Comparison of ENCODE assay signal across 8 mouse cellular contexts in the genomic region with DNA sequence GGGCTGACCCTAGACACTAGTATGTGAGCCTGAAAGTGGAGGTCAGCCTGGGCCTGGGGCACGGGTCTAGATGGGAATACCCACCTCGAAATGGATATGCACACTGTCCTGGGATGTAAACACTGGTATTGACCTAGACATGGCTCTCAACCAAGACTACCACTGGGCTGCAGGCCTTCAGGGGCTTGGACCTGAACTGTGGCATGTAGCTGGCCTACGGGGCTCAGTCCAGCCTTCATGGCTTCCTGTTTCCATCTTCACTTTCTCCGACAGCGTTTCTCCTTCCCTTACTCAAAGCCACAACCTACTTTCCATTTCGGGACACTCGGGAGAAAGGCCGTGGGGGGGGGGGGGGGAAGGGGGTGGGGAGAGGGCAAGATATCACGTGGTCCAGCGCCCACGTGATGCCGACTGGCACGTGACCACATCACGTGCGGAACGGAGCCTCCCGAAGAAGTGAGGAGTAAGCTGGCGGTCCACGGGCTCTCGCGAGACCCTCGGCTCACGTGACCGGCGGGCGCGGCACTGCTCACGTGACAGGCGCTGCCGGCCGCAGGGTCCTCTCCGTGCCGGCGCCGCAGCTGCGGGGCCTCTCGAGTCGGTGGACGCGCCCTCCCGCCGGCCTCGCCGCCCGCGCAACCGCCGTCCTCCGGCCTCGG. TPM values are rescaled to one million over a fixed set of nuclear protein-coding genes. Genes with fewer than 3 reads are reported as not detected.
A peak's percentile ranks its signal among the peaks of the same experiment; 100 is the strongest.
DNase-seq lines count a peak whose midpoint lies in the region; ATAC-seq and TF ChIP-seq lines count a peak whose summit lies in the region.

A gene (plus strand): TSS at position 444 of the 659 bp plus-strand sequence.

- ATAC-seq in frontal cortex, adult (ENCODE audit: low TSS enrichment), result peak; percentile 54
- peak; percentile 98 for ATAC-seq in lung, postnatal 0 days

- no peaks in the 10 kb centered on the region for H3K36me3 ChIP-seq in hindbrain, embryonic 10.5 days
- H3K36me3 ChIP-seq in lung, postnatal 0 days (ENCODE audit: insufficient read depth, low read length), result no peaks in the 10 kb centered on the region

- H3K4me3 ChIP-seq in hindbrain, embryonic 10.5 days, result peak within 1 kb of the TSS; percentile 100
- H3K4me3 ChIP-seq in lung, postnatal 0 days (ENCODE audit: low read depth, low read length), result peak within 1 kb of the TSS; percentile 97

- H3K9me3 ChIP-seq in hindbrain, embryonic 10.5 days, result no peaks in the 10 kb centered on the region
- H3K9me3 ChIP-seq in lung, postnatal 0 days (ENCODE audit: low read length), result no peaks in the 10 kb centered on the region

- 0 out of 2 replicates have a peak, but pooled peaks have one; percentile 33 for TF ChIP-seq EP300 in lung, postnatal 0 days (IDR thresholded peaks at IDR 0.05)

- peak within 1 kb of the TSS; percentile 82 for H3K4me2 ChIP-seq in lung, postnatal 0 days (replicated peaks; ENCODE audit: low read depth, low read length)

- under 1% methylated on average over 50 of the region's 50 CpGs for WGBS in hindbrain, embryonic 10.5 days
- under 1% methylated on average over 35 of the region's 50 CpGs for WGBS in lung, postnatal 0 days

- peak within 1 kb of the TSS; percentile 93 for H3K27ac ChIP-seq in hindbrain, embryonic 10.5 days
- peak within 1 kb of the TSS; percentile 92 for H3K27ac ChIP-seq in lung, postnatal 0 days (ENCODE audit: low read length)

- peak; percentile 99 for DNase-seq in MN1 (ENCODE audit: low spot score)
- DNase-seq in cerebellum, adult 9-10 months, result peak; percentile 99
- DNase-seq in hindbrain, embryonic 10.5 days (ENCODE audit: low spot score), result peak; percentile 98
- peak; percentile 99 for DNase-seq in layer of hippocampus, adult 9-11 months
- DNase-seq in lung, postnatal 0 days (ENCODE audit: low spot score), result peak; percentile 98
- DNase-seq in ovary, postnatal 14 days (ENCODE audit: low spot score), result peak; percentile 99
- DNase-seq in thymus, postnatal 14 days, result peak; percentile 97

- no peaks in the 10 kb centered on the region for H3K27me3 ChIP-seq in hindbrain, embryonic 10.5 days (ENCODE audit: insufficient read depth, poor library complexity, severe bottlenecking)
- no peaks in the 10 kb centered on the region for H3K27me3 ChIP-seq in lung, postnatal 0 days (replicated peaks; ENCODE audit: insufficient read depth, low read length)

- TF ChIP-seq CTCF in lung, postnatal 0 days (IDR thresholded peaks at IDR 0.05), result no peak

- peaks cover 16% of the 10 kb centered on the region for H3K4me1 ChIP-seq in hindbrain, embryonic 10.5 days (replicated peaks)
- H3K4me1 ChIP-seq in lung, postnatal 0 days (ENCODE audit: insufficient read depth, low read depth, low read length), result peaks cover 10% of the 10 kb centered on the region; the same call in 1 of the 2 replicates

- peak within 1 kb of the TSS; percentile 93 for H3K9ac ChIP-seq in lung, postnatal 0 days (replicated peaks; ENCODE audit: low read depth)

RNA-seq across cellular contexts. Expression of the gene that starts here (rescaled TPM):
- polyA plus RNA-seq in hindbrain, embryonic 10.5 days (2016; fragmentation: Nextera tagmentation; extraction: Ambion mirVana), result 218 and 231 TPM in 2 replicates
- polyA plus RNA-seq in lung, postnatal 0 days (2015; fragmentation: Nextera tagmentation; extraction: Ambion mirVana), result 508 and 522 TPM in 2 replicates

Comparison
In these comparisons a context has a peak if more than half of its experiments do, and no peak if none do; other contexts are left out.
1. Peak in every context shown above with its lines: DNase-seq, ATAC-seq, H3K4me3 ChIP-seq and H3K27ac ChIP-seq.